Mouse (Mus musculus) liver (tissue): ENCODE results near the gene Nostrin.

Experiments used
- DNase-seq: peaks from one replicate; pipeline ENCODE4 v3.0.0-alpha.2; 2020; ENCODE audit warnings: mixed read lengths

The Nostrin gene

GRCm38 (mm10) chr2:69129425-69130210 is 6.0 kb upstream of the Nostrin start:
- DNase-seq = no peak

GRCm38 (mm10) chr2:69132046-69132445 is 3.6 kb upstream of the Nostrin start:
- DNase-seq = peak; percentile 38

- no peak for DNase-seq
Observed at GRCm38 (mm10) chr2:69132488-69133040, 3.0 kb upstream of the Nostrin start.

GRCm38 (mm10) chr2:69134186-69134585 is 1.4 kb upstream of the Nostrin start:
- no peak for DNase-seq

- no peak for DNase-seq
Observed at GRCm38 (mm10) chr2:69134937-69135336, 663 bp upstream of the Nostrin start.

- no peak for DNase-seq
Observed at GRCm38 (mm10) chr2:69137406-69138084, 1.9 kb downstream of the Nostrin start.

GRCm38 (mm10) chr2:69138759-69139158 is 3.2 kb downstream of the Nostrin start:
- DNase-seq = no peak

GRCm38 (mm10) chr2:69140215-69140614 is 4.6 kb downstream of the Nostrin start:
- no peak for DNase-seq

- no peak for DNase-seq
Observed at GRCm38 (mm10) chr2:69140816-69141215, 5.2 kb downstream of the Nostrin start.

GRCm38 (mm10) chr2:69148691-69149090 is 13.1 kb downstream of the Nostrin start:
- no peak for DNase-seq

GRCm38 (mm10) chr2:69149154-69149553 is 13.6 kb downstream of the Nostrin start:
- DNase-seq = no peak

- no peak for DNase-seq
Observed at GRCm38 (mm10) chr2:69150841-69151240, 15.2 kb downstream of the Nostrin start.

GRCm38 (mm10) chr2:69155861-69156260 is 20.3 kb downstream of the Nostrin start:
- no peak for DNase-seq

GRCm38 (mm10) chr2:69156283-69156682 is 20.7 kb downstream of the Nostrin start:
- DNase-seq = no peak

GRCm38 (mm10) chr2:69158907-69159306 is 23.3 kb downstream of the Nostrin start:
- no peak for DNase-seq

- DNase-seq = no peak
Observed at GRCm38 (mm10) chr2:69170395-69171077, 34.9 kb downstream of the Nostrin start.

GRCm38 (mm10) chr2:69175296-69175695 is 39.7 kb downstream of the Nostrin start:
- no peak for DNase-seq

GRCm38 (mm10) chr2:69179721-69180120 is 44.1 kb downstream of the Nostrin start:
- DNase-seq = no peak

GRCm38 (mm10) chr2:69187990-69188389 is 52.4 kb downstream of the Nostrin start:
- no peak for DNase-seq

- no peak for DNase-seq
Observed at GRCm38 (mm10) chr2:69188732-69189131, 53.1 kb downstream of the Nostrin start.

GRCm38 (mm10) chr2:69189222-69189621 is 53.6 kb downstream of the Nostrin start:
- DNase-seq = no peak

- no peak for DNase-seq
Observed at GRCm38 (mm10) chr2:69191059-69191458, 55.5 kb downstream of the Nostrin start.

GRCm38 (mm10) chr2:69193555-69193954 is 58.0 kb downstream of the Nostrin start:
- no peak for DNase-seq
